Mouse (Mus musculus): ENCODE measurements around the gene Rgs12. TPM values are rescaled to one million over a fixed set of nuclear protein-coding genes. Genes with fewer than 3 reads are reported as not detected.

The Rgs12 gene
- polyA plus RNA-seq, 1 experiment from 2014 or later, result 62.4 TPM

DNA sequence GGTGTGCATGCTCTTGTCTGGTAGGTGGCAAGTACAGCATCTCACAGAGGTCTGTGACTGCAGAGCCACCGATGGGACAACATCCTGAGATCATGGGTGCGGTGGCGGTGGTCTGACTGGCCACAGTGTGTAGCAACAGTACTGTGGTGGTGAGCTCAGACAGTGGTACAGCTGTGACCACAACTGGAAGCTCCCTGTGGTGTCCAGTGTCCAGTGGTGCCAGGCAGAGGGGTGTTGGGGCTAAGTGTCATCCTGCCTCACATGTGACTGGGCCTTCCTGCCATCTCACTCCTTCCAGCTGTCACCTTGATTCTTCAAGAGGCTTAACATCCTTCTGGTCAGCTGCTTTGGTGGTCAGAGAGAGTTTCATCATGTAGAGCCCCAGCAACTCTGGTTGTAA, 105.4 kb downstream of the Rgs12 start:
- H3K9ac ChIP-seq (replicated peaks; ENCODE audit: low read depth, low read length), result no peak overlapping the region
- H3K27me3 ChIP-seq (replicated peaks; ENCODE audit: control insufficient read depth, insufficient read depth, low read length), result no peaks in the 10 kb centered on the region
- H3K4me1 ChIP-seq (replicated peaks; ENCODE audit: control insufficient read depth, insufficient read depth, low read length), result peaks cover 18% of the 10 kb centered on the region
- H3K4me2 ChIP-seq (ENCODE audit: low read length), result no peak overlapping the region
- 79% methylated on average over 3 of the region's 3 CpGs for WGBS
- no peaks in the 10 kb centered on the region for H3K9me3 ChIP-seq (ENCODE audit: control insufficient read depth, low read length)
- H3K36me3 ChIP-seq (ENCODE audit: control insufficient read depth, insufficient read depth), result no peaks in the 10 kb centered on the region
- H3K27ac ChIP-seq (ENCODE audit: low read length), result no peak overlapping the region
- no peak overlapping the region for H3K4me3 ChIP-seq (replicated peaks; ENCODE audit: low read length)
- ATAC-seq, result no peak

- H3K36me3 ChIP-seq (ENCODE audit: control insufficient read depth, insufficient read depth), result no peaks in the 10 kb centered on the region
- no peak for ATAC-seq
- 58% methylated on average over 12 of the region's 12 CpGs for WGBS
Observed at GRCm38 (mm10) chr5:35055076-35055475, 105.8 kb downstream of the Rgs12 start.

GRCm38 (mm10) chr5:35056604-35057432, 107.6 kb downstream of the Rgs12 start, which contains the start of gene Dok7:
TSS of gene Dok7 (plus strand) at chr5:35056766.
- peak; percentile 72 for ATAC-seq
- Histone ChIP-seq H3K9ac (replicated peaks; ENCODE audit: low read depth, low read length) (peak within 1 kb of the TSS; percentile 74), H3K27me3 (replicated peaks; ENCODE audit: control insufficient read depth, insufficient read depth, low read length) (no peaks in the 10 kb centered on the region), H3K27ac (ENCODE audit: low read length) (no peak within 1 kb of the TSS), H3K4me3 (replicated peaks; ENCODE audit: low read length) (peak within 1 kb of the TSS; percentile 60), H3K4me2 (ENCODE audit: low read length) (peak within 1 kb of the TSS; percentile 91), H3K36me3 (ENCODE audit: control insufficient read depth, insufficient read depth) (no peaks in the 10 kb centered on the region), H3K9me3 (ENCODE audit: control insufficient read depth, low read length) (no peaks in the 10 kb centered on the region), H3K4me1 (replicated peaks; ENCODE audit: control insufficient read depth, insufficient read depth, low read length) (peaks cover 18% of the 10 kb centered on the region)
- under 1% methylated on average over 52 of the region's 74 CpGs for WGBS

More at GRCm38 (mm10) chr5:35055076-35055475, 105.8 kb downstream of the Rgs12 start:
- no peak overlapping the region for H3K27ac ChIP-seq (ENCODE audit: low read length)
- no peaks in the 10 kb centered on the region for H3K9me3 ChIP-seq (ENCODE audit: control insufficient read depth, low read length)
- no peak overlapping the region for H3K4me2 ChIP-seq (ENCODE audit: low read length)
- H3K27me3 ChIP-seq (replicated peaks; ENCODE audit: control insufficient read depth, insufficient read depth, low read length), result no peaks in the 10 kb centered on the region
- no peak overlapping the region for H3K4me3 ChIP-seq (replicated peaks; ENCODE audit: low read length)
- H3K4me1 ChIP-seq (replicated peaks; ENCODE audit: control insufficient read depth, insufficient read depth, low read length), result peaks cover 18% of the 10 kb centered on the region
- no peak overlapping the region for H3K9ac ChIP-seq (replicated peaks; ENCODE audit: low read depth, low read length)

GRCm38 (mm10) chr5:35057582-35057981, 108.3 kb downstream of the Rgs12 start:
- ATAC-seq, result peak; percentile 16; the same call in 1 of the 2 replicates
- Histone ChIP-seq H3K27me3 (replicated peaks; ENCODE audit: control insufficient read depth, insufficient read depth, low read length) (no peaks in the 10 kb centered on the region), H3K27ac (ENCODE audit: low read length) (no peak overlapping the region), H3K36me3 (ENCODE audit: control insufficient read depth, insufficient read depth) (no peaks in the 10 kb centered on the region), H3K4me2 (ENCODE audit: low read length) (peak overlapping the region; percentile 91), H3K4me1 (replicated peaks; ENCODE audit: control insufficient read depth, insufficient read depth, low read length) (peaks cover 18% of the 10 kb centered on the region), H3K9ac (replicated peaks; ENCODE audit: low read depth, low read length) (peak overlapping the region; percentile 74), H3K4me3 (replicated peaks; ENCODE audit: low read length) (peak overlapping the region; percentile 60), H3K9me3 (ENCODE audit: control insufficient read depth, low read length) (no peaks in the 10 kb centered on the region)
- 12% methylated on average over 4 of the region's 4 CpGs for WGBS

DNA sequence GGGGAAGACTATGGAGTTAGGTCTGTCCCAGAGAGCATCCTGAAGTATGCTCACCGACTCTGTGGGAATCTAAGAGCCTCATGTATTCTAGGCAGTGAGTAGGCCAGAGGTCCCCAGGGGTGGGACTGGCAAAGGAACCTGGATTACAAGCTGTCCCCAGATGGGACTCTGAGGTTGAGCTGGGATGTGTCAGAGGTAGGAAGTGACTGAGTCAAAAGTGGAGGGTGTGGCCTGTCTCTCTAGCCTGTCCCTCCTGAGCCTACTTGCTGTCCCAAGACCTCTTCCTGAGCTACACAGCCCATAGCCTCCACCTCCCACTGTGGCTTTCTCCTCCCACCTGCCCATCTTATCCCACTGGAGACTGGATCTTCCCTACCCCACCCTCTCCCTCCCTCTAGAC, 109.0 kb downstream of the Rgs12 start:
- Histone ChIP-seq H3K9ac (replicated peaks; ENCODE audit: low read depth, low read length) (no peak overlapping the region; the same call in 1 of the 2 replicates), H3K9me3 (ENCODE audit: control insufficient read depth, low read length) (no peaks in the 10 kb centered on the region), H3K4me2 (ENCODE audit: low read length) (peak overlapping the region; percentile 91), H3K27ac (ENCODE audit: low read length) (no peak overlapping the region), H3K4me3 (replicated peaks; ENCODE audit: low read length) (peak overlapping the region; percentile 60), H3K36me3 (ENCODE audit: control insufficient read depth, insufficient read depth) (no peaks in the 10 kb centered on the region), H3K27me3 (replicated peaks; ENCODE audit: control insufficient read depth, insufficient read depth, low read length) (no peaks in the 10 kb centered on the region), H3K4me1 (replicated peaks; ENCODE audit: control insufficient read depth, insufficient read depth, low read length) (peaks cover 18% of the 10 kb centered on the region)
- ATAC-seq, result no peak
- WGBS, result 58% methylated on average over 1 of the region's 1 CpGs

- H3K27ac ChIP-seq (ENCODE audit: low read length), result no peak overlapping the region
- no peak overlapping the region for H3K4me2 ChIP-seq (ENCODE audit: low read length)
- H3K36me3 ChIP-seq (ENCODE audit: control insufficient read depth, insufficient read depth), result no peaks in the 10 kb centered on the region
- H3K4me1 ChIP-seq (replicated peaks; ENCODE audit: control insufficient read depth, insufficient read depth, low read length), result peaks cover 17% of the 10 kb centered on the region
- H3K9ac ChIP-seq (replicated peaks; ENCODE audit: low read depth, low read length), result no peak overlapping the region
- H3K4me3 ChIP-seq (replicated peaks; ENCODE audit: low read length), result no peak overlapping the region
- no peak for ATAC-seq
- H3K9me3 ChIP-seq (ENCODE audit: control insufficient read depth, low read length), result no peaks in the 10 kb centered on the region
- H3K27me3 ChIP-seq (replicated peaks; ENCODE audit: control insufficient read depth, insufficient read depth, low read length), result no peaks in the 10 kb centered on the region
- 84% methylated on average over 3 of the region's 3 CpGs for WGBS
Observed at GRCm38 (mm10) chr5:35060098-35060497, 110.9 kb downstream of the Rgs12 start.

DNA sequence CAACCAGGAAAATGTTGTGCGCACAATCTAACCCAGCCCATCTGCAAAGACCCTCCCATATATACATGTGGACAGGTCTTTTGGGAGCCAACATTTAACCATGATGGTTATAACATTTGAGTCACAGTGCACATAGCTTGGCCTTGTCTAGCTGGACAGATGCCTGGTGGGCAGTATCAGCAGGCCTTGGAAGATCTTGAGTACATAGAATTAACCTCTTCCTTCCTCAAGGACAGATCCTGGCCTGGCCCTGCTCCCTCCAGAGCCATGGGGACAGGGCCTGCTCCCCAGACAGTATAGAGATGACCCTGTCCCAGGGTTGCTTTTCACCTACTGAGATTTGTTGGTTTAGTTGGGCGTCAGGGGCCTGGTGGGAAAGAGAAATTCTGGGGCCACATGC, 120.6 kb downstream of the Rgs12 start:
- H3K27ac ChIP-seq (ENCODE audit: low read length), result no peak overlapping the region
- H3K27me3 ChIP-seq (replicated peaks; ENCODE audit: control insufficient read depth, insufficient read depth, low read length), result no peaks in the 10 kb centered on the region
- ATAC-seq, result no peak
- no peak overlapping the region for H3K4me2 ChIP-seq (ENCODE audit: low read length)
- H3K4me1 ChIP-seq (replicated peaks; ENCODE audit: control insufficient read depth, insufficient read depth, low read length), result peaks cover 5% of the 10 kb centered on the region; the same call in 1 of the 2 replicates
- H3K36me3 ChIP-seq (ENCODE audit: control insufficient read depth, insufficient read depth), result no peaks in the 10 kb centered on the region
- H3K4me3 ChIP-seq (replicated peaks; ENCODE audit: low read length), result no peak overlapping the region
- no peaks in the 10 kb centered on the region for H3K9me3 ChIP-seq (ENCODE audit: control insufficient read depth, low read length)
- H3K9ac ChIP-seq (replicated peaks; ENCODE audit: low read depth, low read length), result no peak overlapping the region
- WGBS, result 90% methylated on average over 2 of the region's 2 CpGs

GRCm38 (mm10) chr5:35070314-35070713, 121.1 kb downstream of the Rgs12 start:
- ATAC-seq, result no peak
- Histone ChIP-seq H3K36me3 (ENCODE audit: control insufficient read depth, insufficient read depth) (no peaks in the 10 kb centered on the region), H3K4me2 (ENCODE audit: low read length) (no peak overlapping the region), H3K9me3 (ENCODE audit: control insufficient read depth, low read length) (no peaks in the 10 kb centered on the region), H3K4me3 (replicated peaks; ENCODE audit: low read length) (no peak overlapping the region), H3K4me1 (replicated peaks; ENCODE audit: control insufficient read depth, insufficient read depth, low read length) (peaks cover 5% of the 10 kb centered on the region; the same call in 1 of the 2 replicates), H3K9ac (replicated peaks; ENCODE audit: low read depth, low read length) (no peak overlapping the region), H3K27ac (ENCODE audit: low read length) (no peak overlapping the region), H3K27me3 (replicated peaks; ENCODE audit: control insufficient read depth, insufficient read depth, low read length) (no peaks in the 10 kb centered on the region)
- 85% methylated on average over 8 of the region's 8 CpGs for WGBS

DNA sequence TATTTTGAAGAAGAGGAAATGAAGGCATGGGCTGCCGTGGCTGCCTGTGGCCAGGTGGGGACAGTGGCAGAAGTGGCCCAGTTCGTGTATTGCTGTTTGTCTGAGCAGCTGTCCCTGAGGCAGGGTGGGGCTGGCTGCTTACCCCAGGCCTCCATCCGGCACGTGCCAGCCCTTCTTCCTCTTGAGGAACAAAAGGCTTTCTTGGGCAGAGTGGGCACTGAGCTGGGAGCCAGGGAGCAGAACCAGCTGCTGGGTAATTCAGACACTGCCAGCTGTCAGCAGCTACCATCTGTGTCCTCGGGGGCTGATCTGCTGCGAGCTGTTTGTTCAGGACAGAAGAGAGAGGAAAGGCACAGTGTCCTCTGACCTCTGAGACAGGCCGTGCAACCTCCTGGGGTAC, 121.7 kb downstream of the Rgs12 start:
- Histone ChIP-seq H3K9me3 (ENCODE audit: control insufficient read depth, low read length) (no peaks in the 10 kb centered on the region), H3K27ac (ENCODE audit: low read length) (no peak overlapping the region), H3K4me3 (replicated peaks; ENCODE audit: low read length) (no peak overlapping the region), H3K36me3 (ENCODE audit: control insufficient read depth, insufficient read depth) (no peaks in the 10 kb centered on the region), H3K27me3 (replicated peaks; ENCODE audit: control insufficient read depth, insufficient read depth, low read length) (no peaks in the 10 kb centered on the region), H3K9ac (replicated peaks; ENCODE audit: low read depth, low read length) (no peak overlapping the region), H3K4me2 (ENCODE audit: low read length) (no peak overlapping the region), H3K4me1 (replicated peaks; ENCODE audit: control insufficient read depth, insufficient read depth, low read length) (peaks cover 5% of the 10 kb centered on the region; the same call in 1 of the 2 replicates)
- 31% methylated on average over 7 of the region's 7 CpGs for WGBS
- peak; percentile 65 for ATAC-seq

All from forebrain, embryonic 16.5 days (tissue).